Mouse (Mus musculus) CH12.LX (cell line): ENCODE measurements around the gene Plch1.

Source experiments
- CHD2 ChIP-seq: IDR thresholded peaks from 2 replicates; pipeline ENCODE4 v1.6.1; 2011; ENCODE audit warnings: low read length, improper control_type of control experiment
- CTCF ChIP-seq, 2 experiments: IDR thresholded peaks in 1 of 2; conservative IDR thresholded peaks in 1 of 2; 2 replicates each; pipeline ENCODE4 v1.5.1; 2011 to 2012; ENCODE audit warnings: low read depth in 2 of 2, low read length in 2 of 2, improper control_type of control experiment in 1 of 2, inconsistent platforms in 1 of 2, mild to moderate bottlenecking in 1 of 2, moderate library complexity in 1 of 2
- EP300 ChIP-seq: IDR thresholded peaks from 2 replicates; pipeline ENCODE4 v1.6.1; 2011; ENCODE audit warnings: low read length, improper control_type of control experiment
- GABPA ChIP-seq: IDR thresholded peaks from 2 replicates; pipeline ENCODE4 v1.6.1; 2012; ENCODE audit warnings: low read depth, low read length, improper control_type of control experiment, inconsistent platforms; ENCODE audit not compliant: insufficient replicate concordance
- HCFC1 ChIP-seq: IDR thresholded peaks from 2 replicates; pipeline ENCODE4 v1.6.1; 2012; ENCODE audit warnings: low read depth, mild to moderate bottlenecking, inconsistent platforms, low read length, improper control_type of control experiment
- MAX ChIP-seq: IDR thresholded peaks from 2 replicates; pipeline ENCODE4 v1.6.1; 2011; ENCODE audit warnings: low read length, improper control_type of control experiment
- PAX5 ChIP-seq: IDR thresholded peaks from 2 replicates; pipeline ENCODE4 v1.6.1; 2012; ENCODE audit warnings: low read length, inconsistent platforms, mixed read lengths
- POLR2A ChIP-seq: IDR thresholded peaks from 2 replicates; pipeline ENCODE4 v1.6.1; 2011; ENCODE audit warnings: low read depth, mild to moderate bottlenecking, improper control_type of control experiment, low read length
- USF1 ChIP-seq: IDR thresholded peaks from 2 replicates; pipeline ENCODE4 v1.6.1; 2014; ENCODE audit warnings: low read depth, mild to moderate bottlenecking, inconsistent platforms, low read length, improper control_type of control experiment

DNA sequence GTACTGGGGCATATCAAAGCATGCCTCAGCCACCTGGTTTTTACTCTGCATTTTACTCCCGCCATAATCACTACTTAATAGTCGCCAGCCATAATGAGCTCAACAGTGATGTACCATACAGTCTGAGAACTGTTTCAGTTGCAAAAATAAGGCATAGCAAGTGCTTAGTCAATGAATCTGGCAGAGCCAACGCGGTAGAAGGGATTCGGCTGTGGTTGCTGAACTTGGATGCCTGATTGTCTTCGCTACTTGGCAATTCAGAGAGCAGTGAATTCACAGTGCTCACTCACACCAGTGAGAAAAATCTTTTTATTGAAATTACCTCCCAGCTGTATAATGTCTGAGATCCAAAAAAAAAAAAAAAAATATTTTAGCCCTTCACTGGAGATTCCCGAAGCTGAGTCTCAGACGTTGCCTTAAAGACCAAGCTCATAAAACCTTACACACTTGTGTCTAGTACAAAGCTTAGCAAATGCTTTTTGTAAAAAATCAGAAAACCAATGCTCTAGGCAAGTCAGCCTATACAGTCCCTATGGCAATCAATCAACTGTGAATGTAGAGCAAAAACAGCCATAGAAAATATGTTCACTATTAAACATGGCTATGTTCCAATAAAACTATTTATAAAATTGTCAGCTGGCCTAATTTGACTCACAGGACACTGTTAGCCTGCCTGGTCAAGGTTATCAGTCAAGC lies 62.2 kb downstream of the Plch1 start:
- no peak for TF ChIP-seq EP300
- no peak for TF ChIP-seq GABPA
- no peak for TF ChIP-seq CTCF (conservative IDR thresholded peaks at IDR 0.05 in 1 of 2, IDR thresholded peaks at IDR 0.05 in 1 of 2; ENCODE audit: low read depth in 2 of 2, low read length in 2 of 2)
- no peak for TF ChIP-seq POLR2A
- TF ChIP-seq USF1: no peak
- no peak for TF ChIP-seq CHD2
- no peak for TF ChIP-seq PAX5
- TF ChIP-seq MAX: no peak
- TF ChIP-seq HCFC1: no peak
